Mouse (Mus musculus): Measurements from ENCODE around the gene Cobll1.

Cobll1 gene

GRCm38 (mm10) chr2:65093990-65094389 is 145.2 kb downstream of the Cobll1 start:
- no peak for DNase-seq (ENCODE audit: low read depth, low spot score)

DNA sequence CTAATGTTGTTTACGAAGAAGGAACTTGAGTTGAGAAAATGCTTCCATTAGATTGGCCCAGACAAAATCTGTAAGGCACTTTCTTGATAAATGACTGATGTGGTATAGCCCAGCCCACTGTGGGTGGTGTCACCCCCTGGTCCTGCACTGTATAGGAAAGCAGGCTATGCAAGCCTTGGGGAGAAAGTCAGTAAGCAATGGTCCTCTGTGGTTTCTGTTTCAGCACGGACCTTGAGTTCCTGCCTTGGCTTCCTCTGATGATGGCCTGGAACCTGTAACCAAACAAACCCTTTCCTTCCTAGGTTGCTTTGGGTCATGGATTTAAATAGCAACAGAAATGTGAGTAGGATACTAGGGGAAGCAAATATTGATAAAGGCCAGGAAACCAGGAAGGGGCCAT is 148.2 kb downstream of the Cobll1 start:
- no peak for DNase-seq (ENCODE audit: low read depth, low spot score)

- no peak for DNase-seq (ENCODE audit: low read depth, low spot score)
Measured at GRCm38 (mm10) chr2:65087197-65087596, 152.0 kb downstream of the Cobll1 start.

DNA sequence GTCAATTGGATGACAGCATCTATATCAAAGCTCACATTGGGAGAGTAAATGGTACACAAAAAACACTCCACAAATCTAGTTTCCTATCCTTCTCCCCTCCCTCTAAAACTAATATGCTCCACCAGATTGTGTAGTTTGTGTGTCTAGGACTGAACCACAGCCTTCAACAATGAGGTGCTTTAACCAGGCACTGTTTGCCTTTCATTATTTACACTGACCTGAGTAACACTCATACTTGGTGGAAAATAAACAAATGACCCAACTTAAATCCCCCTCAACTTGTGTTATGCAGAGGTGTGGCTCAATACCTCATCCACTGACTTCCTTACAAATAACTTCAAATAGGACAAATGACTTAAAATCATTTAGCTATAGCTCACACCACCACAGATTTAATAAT is 155.8 kb downstream of the Cobll1 start:
- DNase-seq (ENCODE audit: low read depth, low spot score) = no peak

DNA sequence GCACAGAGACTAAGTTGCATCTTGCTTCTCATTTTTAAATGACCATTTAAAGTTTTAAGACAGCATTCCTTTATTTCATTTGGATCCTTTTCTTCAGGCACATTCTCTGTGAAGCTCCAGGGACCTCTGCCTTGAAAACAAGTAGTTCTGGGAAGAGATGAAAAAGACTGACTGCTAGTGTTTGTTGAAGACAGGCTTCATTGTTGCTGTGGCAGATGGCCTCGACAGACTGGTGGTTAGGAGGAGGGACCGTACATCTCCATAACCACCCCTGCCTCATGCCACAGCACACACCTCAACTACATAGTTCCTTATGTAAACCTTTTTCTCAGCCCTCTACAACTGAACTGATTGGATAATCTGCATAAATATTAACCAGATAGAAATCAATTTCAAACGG is 161.7 kb downstream of the Cobll1 start:
- DNase-seq (ENCODE audit: low read depth, low spot score) = no peak

GRCm38 (mm10) chr2:65075840-65076239 is 163.4 kb downstream of the Cobll1 start:
- DNase-seq (ENCODE audit: low read depth, low spot score) = no peak

- no peak for DNase-seq (ENCODE audit: low read depth, low spot score)
Measured at GRCm38 (mm10) chr2:65075431-65075830, 163.8 kb downstream of the Cobll1 start.

DNA sequence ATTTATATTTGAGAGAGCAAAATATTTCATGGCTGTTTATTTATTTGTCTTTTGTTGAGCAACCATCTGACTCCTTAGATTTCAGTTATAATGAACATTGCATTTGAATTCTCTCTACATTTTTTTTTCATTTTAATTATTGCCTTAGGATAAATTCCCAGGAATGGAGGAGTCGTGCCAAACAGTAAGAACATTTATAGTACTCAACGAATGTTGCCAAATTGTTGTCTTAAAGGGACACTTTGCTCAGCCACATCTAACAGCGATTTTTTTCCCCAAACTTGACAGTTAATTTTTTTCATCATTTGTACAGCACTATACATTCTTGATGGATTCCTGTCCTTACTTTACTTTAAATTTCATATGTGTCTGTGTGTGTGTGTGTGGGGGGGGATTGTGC is 167.0 kb downstream of the Cobll1 start:
- DNase-seq (ENCODE audit: low read depth, low spot score) = no peak

DNA sequence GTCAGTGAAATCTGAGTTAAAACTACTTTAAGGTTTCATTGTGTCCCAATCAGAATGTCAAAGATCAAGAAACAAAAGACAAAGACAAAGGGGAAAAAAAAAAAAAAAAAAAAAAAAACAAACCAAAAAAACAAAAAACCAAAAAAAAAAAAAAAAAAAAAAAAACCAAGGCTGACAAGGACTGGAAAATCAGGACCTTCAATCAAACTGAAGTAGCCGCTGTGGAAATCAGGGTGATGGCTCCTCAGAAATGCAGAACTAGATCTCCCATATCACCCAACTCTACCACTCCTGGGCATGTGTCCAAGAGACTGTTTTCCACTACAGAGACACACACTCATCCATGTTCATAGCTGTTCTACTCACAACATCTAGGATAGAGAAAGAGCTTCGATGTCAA is 185.4 kb downstream of the Cobll1 start:
- DNase-seq (ENCODE audit: low read depth, low spot score) = no peak

- no peak for DNase-seq (ENCODE audit: low read depth, low spot score)
Measured at GRCm38 (mm10) chr2:65052191-65053012, 186.8 kb downstream of the Cobll1 start.

GRCm38 (mm10) chr2:65050776-65051175 is 188.4 kb downstream of the Cobll1 start:
- DNase-seq (ENCODE audit: low read depth, low spot score) = no peak

DNA sequence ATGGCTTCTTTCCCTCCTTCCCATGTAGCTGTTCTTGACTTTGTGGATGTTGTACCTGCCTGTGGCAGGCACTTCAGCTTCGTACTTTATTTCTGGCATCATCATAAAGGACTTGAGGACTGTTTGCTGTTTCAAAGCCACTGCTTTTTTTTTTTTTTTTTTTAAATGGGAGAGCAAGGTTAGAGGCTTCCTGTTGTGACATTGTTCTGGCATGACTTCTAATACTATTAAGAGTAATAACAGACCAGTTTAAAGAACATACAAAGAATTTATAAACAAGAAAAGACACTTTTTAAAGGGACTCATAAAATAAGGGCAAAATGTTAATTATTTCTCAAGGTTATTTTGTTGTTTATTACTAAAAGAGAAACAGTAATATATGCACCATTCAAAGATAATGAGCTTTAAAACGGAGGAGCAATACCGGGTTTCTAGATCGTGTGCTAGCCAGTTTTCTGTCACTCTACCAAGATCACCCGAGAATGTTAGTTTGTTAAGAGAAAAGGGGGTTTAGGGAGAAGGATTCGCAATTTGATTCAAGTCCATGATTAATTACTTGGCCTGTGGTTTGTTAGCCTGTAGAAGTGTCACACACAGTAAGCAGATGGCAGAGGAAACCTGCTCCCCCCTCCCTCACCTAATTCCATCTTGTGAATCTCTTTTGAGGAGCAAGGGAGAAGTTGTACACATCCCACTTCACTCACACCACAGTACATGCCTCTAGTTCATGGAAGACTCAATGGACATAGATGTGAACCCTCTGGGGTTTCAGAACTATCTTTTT is 190.8 kb downstream of the Cobll1 start:
- DNase-seq (ENCODE audit: low read depth, low spot score) = no peak

Measured in c-Kit-negative CD71-positive TER-119-positive erythroid progenitor cells, embryonic 14.5 days (primary cell).